Mouse (Mus musculus) left cerebral cortex, adult 9 months (tissue): ENCODE data around the gene Copa.
A peak's percentile ranks its signal among the peaks of the same experiment; 100 is the strongest.

Source experiments
- DNase-seq, 2 experiments: peaks; one replicate each; pipeline ENCODE4 v3.0.0; 2022; ENCODE audit warnings: low spot score in 2 of 2

Gene Copa

GRCm38 (mm10) chr1:172082101-172082898 lies at the start of gene Copa, which contains the start of gene Ncstn:
Copa (plus strand) TSS chr1:172082529.
Ncstn (minus strand) TSS chr1:172082795.
- DNase-seq, result peak; percentile 79 to 94

GRCm38 (mm10) chr1:172046410-172046809 lies 35.9 kb upstream of the Copa start:
- no peak for DNase-seq

GRCm38 (mm10) chr1:172046938-172047337 lies 35.4 kb upstream of the Copa start:
- peak in 1 of 2 experiments; percentile 60 for DNase-seq

GRCm38 (mm10) chr1:172048241-172048734 lies 34.0 kb upstream of the Copa start:
- no peak for DNase-seq

GRCm38 (mm10) chr1:172049131-172049782 lies 33.1 kb upstream of the Copa start:
- no peak for DNase-seq

GRCm38 (mm10) chr1:172052766-172053279 lies 29.5 kb upstream of the Copa start:
- DNase-seq, result no peak

GRCm38 (mm10) chr1:172053541-172054440 lies 28.5 kb upstream of the Copa start:
- peak in 1 of 2 experiments; percentile 20 for DNase-seq

- DNase-seq, result peak in 1 of 2 experiments; percentile 53
Observed at GRCm38 (mm10) chr1:172056251-172056650, 26.1 kb upstream of the Copa start.

GRCm38 (mm10) chr1:172057491-172057921 lies 24.8 kb upstream of the Copa start, which contains the start of gene Nhlh1:
Nhlh1 (minus strand) TSS chr1:172057573.
- DNase-seq, result peak in 1 of 2 experiments; percentile 13

- no peak for DNase-seq
Observed at GRCm38 (mm10) chr1:172058321-172058720, 24.0 kb upstream of the Copa start.

GRCm38 (mm10) chr1:172058874-172059273 lies 23.5 kb upstream of the Copa start:
- DNase-seq, result no peak

GRCm38 (mm10) chr1:172060659-172061058 lies 21.7 kb upstream of the Copa start:
- DNase-seq, result no peak

- no peak for DNase-seq
Observed at GRCm38 (mm10) chr1:172061217-172061616, 21.1 kb upstream of the Copa start.

GRCm38 (mm10) chr1:172062101-172062500 lies 20.2 kb upstream of the Copa start:
- DNase-seq, result no peak

- no peak for DNase-seq
Observed at GRCm38 (mm10) chr1:172063291-172064023, 18.9 kb upstream of the Copa start.

GRCm38 (mm10) chr1:172064613-172065141 lies 17.7 kb upstream of the Copa start:
- DNase-seq, result peak in 1 of 2 experiments; percentile 15

- no peak for DNase-seq
Observed at GRCm38 (mm10) chr1:172070227-172070626, 12.1 kb upstream of the Copa start.

GRCm38 (mm10) chr1:172071556-172071955 lies 10.8 kb upstream of the Copa start:
- DNase-seq, result no peak

- DNase-seq, result no peak
Observed at GRCm38 (mm10) chr1:172072604-172073003, 9.7 kb upstream of the Copa start.

GRCm38 (mm10) chr1:172077981-172078380 lies 4.3 kb upstream of the Copa start:
- no peak for DNase-seq
